Mouse (Mus musculus) myocyte (in vitro differentiated cells): ENCODE measurements around the gene Med10. TPM values are rescaled to one million over a fixed set of nuclear protein-coding genes. Genes with fewer than 3 reads are reported as not detected.

Experiments
- H3K27me3 ChIP-seq: one replicate; pipeline ENCODE4 v1.6.1; 2011; ENCODE audit not compliant: control insufficient read depth, insufficient read depth, insufficient read length
- H3K36me3 ChIP-seq: one replicate; pipeline ENCODE4 v1.6.1; 2011; ENCODE audit not compliant: control insufficient read depth, insufficient read depth
- H3K4me2 ChIP-seq: one replicate; pipeline ENCODE4 v1.6.1; 2011; ENCODE audit warnings: low read depth, control low read depth
- H3K4me3 ChIP-seq: one replicate; pipeline ENCODE4 v1.5.1; 2011; ENCODE audit warnings: mild to moderate bottlenecking, control low read depth, moderate library complexity
- H3K79me2 ChIP-seq: one replicate; pipeline ENCODE4 v1.6.1; 2011; ENCODE audit not compliant: control insufficient read depth, insufficient read depth
- H3ac ChIP-seq: one replicate; pipeline ENCODE4 v1.6.1; 2011; ENCODE audit not compliant: control insufficient read depth, insufficient read length
- CEBPB ChIP-seq: IDR thresholded peaks from 2 replicates; pipeline ENCODE4 v1.6.1; 2011; ENCODE audit warnings: mild to moderate bottlenecking, moderate library complexity; ENCODE audit not compliant: poor library complexity, insufficient read depth, severe bottlenecking
- E2F4 ChIP-seq: IDR thresholded peaks from one replicate; pipeline ENCODE4 v1.6.1; 2011; ENCODE audit warnings: mild to moderate bottlenecking, control low read depth, moderate library complexity; ENCODE audit not compliant: insufficient read depth
- MAX ChIP-seq: IDR thresholded peaks from one replicate; pipeline ENCODE4 v1.6.1; 2011; ENCODE audit warnings: low read depth, mild to moderate bottlenecking, control low read depth
- MYOD1 ChIP-seq, 3 experiments: IDR thresholded peaks; one replicate each; pipeline ENCODE4 v1.6.1; 2011; ENCODE audit warnings: control low read depth in 2 of 3, low read depth in 2 of 3, mild to moderate bottlenecking in 2 of 3, moderate library complexity in 1 of 3; ENCODE audit not compliant: insufficient read length in 2 of 3, control insufficient read depth in 1 of 3
- MYOG ChIP-seq, 3 experiments: IDR thresholded peaks; one replicate each; pipeline ENCODE4 v1.6.1; 2011; ENCODE audit warnings: control low read depth in 2 of 3, low read depth in 2 of 3, mild to moderate bottlenecking in 2 of 3; ENCODE audit not compliant: insufficient read length in 2 of 3, control insufficient read depth in 1 of 3, insufficient read depth in 1 of 3
- POLR2A ChIP-seq: IDR thresholded peaks from one replicate; pipeline ENCODE4 v1.6.1; 2011; ENCODE audit warnings: low read depth, mild to moderate bottlenecking, control low read depth, moderate library complexity; ENCODE audit not compliant: insufficient read length
- POLR2AphosphoS2 ChIP-seq: IDR thresholded peaks from one replicate; pipeline ENCODE4 v1.6.1; 2011; ENCODE audit warnings: low read depth, control low read depth; ENCODE audit not compliant: insufficient read length
- REST ChIP-seq: IDR thresholded peaks from one replicate; pipeline ENCODE4 v1.6.1; 2011; ENCODE audit warnings: mild to moderate bottlenecking, control low read depth, moderate library complexity; ENCODE audit not compliant: insufficient read depth, insufficient read length
- SRF ChIP-seq: IDR thresholded peaks from one replicate; pipeline ENCODE4 v1.6.1; 2011; ENCODE audit warnings: low read depth; ENCODE audit not compliant: control insufficient read depth, insufficient read length
- TCF12 ChIP-seq: IDR thresholded peaks from one replicate; pipeline ENCODE4 v1.6.1; 2011; ENCODE audit warnings: mild to moderate bottlenecking, control low read depth; ENCODE audit not compliant: poor library complexity, insufficient read depth, severe bottlenecking
- TCF3 ChIP-seq: IDR thresholded peaks from one replicate; pipeline ENCODE4 v1.6.1; 2011; ENCODE audit warnings: low read depth, control low read depth; ENCODE audit not compliant: insufficient read length
- USF1 ChIP-seq: IDR thresholded peaks from one replicate; pipeline ENCODE4 v1.6.1; 2011; ENCODE audit warnings: low read depth, mild to moderate bottlenecking, control low read depth, moderate library complexity
- polyA plus RNA-seq: library from polyadenylated mRNA; unstranded; fragments of >200 nt; fragmentation: generic; extraction: Trizol; gene quantifications from one replicate; pipeline ENCODE4 v1.2.1, GENCODE M21; 2012; ENCODE audit warnings: missing spikeins

The Med10 gene
- polyA plus RNA-seq, 1 experiment, result 48.6 TPM

DNA sequence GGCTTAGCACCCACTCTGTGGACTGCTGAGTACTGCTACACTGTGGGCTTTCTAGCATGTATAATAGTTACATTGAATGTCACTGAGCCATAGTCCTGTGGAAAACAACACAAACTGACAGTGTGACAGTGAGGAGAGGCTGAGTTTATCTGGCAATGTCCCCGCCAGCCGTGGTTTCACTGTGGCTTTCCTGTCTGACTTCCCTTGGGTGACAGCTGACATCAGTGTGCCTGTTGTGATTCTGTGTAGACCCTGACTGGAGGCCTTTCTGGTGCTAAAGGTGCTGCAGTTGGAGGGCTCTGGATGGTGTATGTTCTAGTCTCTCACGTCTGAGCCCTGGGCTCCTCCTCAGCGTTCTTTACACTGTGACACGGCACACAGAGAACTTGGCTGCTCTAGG, 11.7 kb downstream of the Med10 start:
- peaks cover 15% of the 10 kb centered on the region for H3K79me2 ChIP-seq
- H3K4me2 ChIP-seq, result no peak overlapping the region
- no peaks in the 10 kb centered on the region for H3K27me3 ChIP-seq
- no peak overlapping the region for H3ac ChIP-seq
- H3K36me3 ChIP-seq, result peaks cover 16% of the 10 kb centered on the region
- no peak overlapping the region for H3K4me3 ChIP-seq
- no peak for TF ChIP-seq CEBPB
- no peak for TF ChIP-seq REST
- no peak for TF ChIP-seq MAX
- TF ChIP-seq SRF, result no peak
- no peak for TF ChIP-seq POLR2AphosphoS2

- no peak overlapping the region for H3K4me3 ChIP-seq
- no peak overlapping the region for H3ac ChIP-seq
- H3K27me3 ChIP-seq, result no peaks in the 10 kb centered on the region
- no peak overlapping the region for H3K4me2 ChIP-seq
- H3K36me3 ChIP-seq, result peaks cover 16% of the 10 kb centered on the region
- TF ChIP-seq POLR2AphosphoS2 (no peak), POLR2A (no peak), MAX (no peak), USF1 (no peak), CEBPB (no peak), E2F4 (no peak), MYOG (IDR thresholded peaks at IDR 0.05; ENCODE audit: control insufficient read depth in 1 of 3, insufficient read depth in 1 of 3, insufficient read length in 2 of 3, low read depth in 2 of 3) (no peak), SRF (no peak), TCF12 (no peak), TCF3 (no peak), MYOD1 (IDR thresholded peaks at IDR 0.05; ENCODE audit: control insufficient read depth in 1 of 3, insufficient read length in 2 of 3, low read depth in 2 of 3) (no peak), REST (no peak)
- no peaks in the 10 kb centered on the region for H3K79me2 ChIP-seq
Observed at GRCm38 (mm10) chr13:69818306-69818705, 16.1 kb downstream of the Med10 start.

GRCm38 (mm10) chr13:69821169-69821822, 19.1 kb downstream of the Med10 start:
- TF ChIP-seq POLR2A, result no peak
- TF ChIP-seq SRF, result no peak
- no peak for TF ChIP-seq TCF12
- no peak for TF ChIP-seq MYOD1 (IDR thresholded peaks at IDR 0.05; ENCODE audit: control insufficient read depth in 1 of 3, insufficient read length in 2 of 3, low read depth in 2 of 3)
- TF ChIP-seq POLR2AphosphoS2, result no peak
- TF ChIP-seq USF1, result no peak
- TF ChIP-seq REST, result no peak
- no peak for TF ChIP-seq MAX
- TF ChIP-seq E2F4, result no peak
- Histone ChIP-seq H3K27me3 (peaks cover 4% of the 10 kb centered on the region), H3K79me2 (no peaks in the 10 kb centered on the region), H3K4me3 (no peak overlapping the region), H3ac (no peak overlapping the region), H3K36me3 (peaks cover 4% of the 10 kb centered on the region), H3K4me2 (no peak overlapping the region)

GRCm38 (mm10) chr13:69823920-69824637, 21.9 kb downstream of the Med10 start:
- Histone ChIP-seq H3K4me2 (no peak overlapping the region), H3K27me3 (peaks cover 4% of the 10 kb centered on the region), H3ac (no peak overlapping the region), H3K36me3 (no peaks in the 10 kb centered on the region), H3K79me2 (no peaks in the 10 kb centered on the region), H3K4me3 (no peak overlapping the region)
- no peak for TF ChIP-seq MYOG (IDR thresholded peaks at IDR 0.05; ENCODE audit: control insufficient read depth in 1 of 3, insufficient read depth in 1 of 3, insufficient read length in 2 of 3, low read depth in 2 of 3)
- TF ChIP-seq MAX, result no peak
- TF ChIP-seq POLR2AphosphoS2, result no peak
- no peak for TF ChIP-seq REST
- no peak for TF ChIP-seq TCF3
- no peak for TF ChIP-seq USF1

GRCm38 (mm10) chr13:69825396-69826095, 23.4 kb downstream of the Med10 start:
- TF ChIP-seq TCF12 (no peak), MAX (no peak), MYOG (IDR thresholded peaks at IDR 0.05; ENCODE audit: control insufficient read depth in 1 of 3, insufficient read depth in 1 of 3, insufficient read length in 2 of 3, low read depth in 2 of 3) (no peak), USF1 (no peak), REST (no peak), CEBPB (no peak), E2F4 (no peak), TCF3 (no peak), POLR2A (no peak), POLR2AphosphoS2 (no peak), MYOD1 (IDR thresholded peaks at IDR 0.05; ENCODE audit: control insufficient read depth in 1 of 3, insufficient read length in 2 of 3, low read depth in 2 of 3) (no peak), SRF (no peak)
- no peaks in the 10 kb centered on the region for H3K79me2 ChIP-seq
- H3K4me2 ChIP-seq, result no peak overlapping the region
- peaks cover 4% of the 10 kb centered on the region for H3K27me3 ChIP-seq
- H3ac ChIP-seq, result no peak overlapping the region
- H3K4me3 ChIP-seq, result no peak overlapping the region
- no peaks in the 10 kb centered on the region for H3K36me3 ChIP-seq
